Mouse (Mus musculus) myocyte (in vitro differentiated cells): Measurements from ENCODE around the gene Olfr263. TPM values are rescaled to one million over a fixed set of nuclear protein-coding genes. Genes with fewer than 3 reads are reported as not detected.

Source experiments
- H3K27me3 ChIP-seq: one replicate; pipeline ENCODE4 v1.6.1; 2011; ENCODE audit not compliant: control insufficient read depth, insufficient read depth, insufficient read length
- H3K36me3 ChIP-seq: one replicate; pipeline ENCODE4 v1.6.1; 2011; ENCODE audit not compliant: control insufficient read depth, insufficient read depth
- H3K4me2 ChIP-seq: one replicate; pipeline ENCODE4 v1.6.1; 2011; ENCODE audit warnings: low read depth, control low read depth
- H3K4me3 ChIP-seq: one replicate; pipeline ENCODE4 v1.5.1; 2011; ENCODE audit warnings: mild to moderate bottlenecking, control low read depth, moderate library complexity
- H3K79me2 ChIP-seq: one replicate; pipeline ENCODE4 v1.6.1; 2011; ENCODE audit not compliant: control insufficient read depth, insufficient read depth
- H3ac ChIP-seq: one replicate; pipeline ENCODE4 v1.6.1; 2011; ENCODE audit not compliant: control insufficient read depth, insufficient read length
- CEBPB ChIP-seq: IDR thresholded peaks from 2 replicates; pipeline ENCODE4 v1.6.1; 2011; ENCODE audit warnings: mild to moderate bottlenecking, moderate library complexity; ENCODE audit not compliant: poor library complexity, insufficient read depth, severe bottlenecking
- E2F4 ChIP-seq: IDR thresholded peaks from one replicate; pipeline ENCODE4 v1.6.1; 2011; ENCODE audit warnings: mild to moderate bottlenecking, control low read depth, moderate library complexity; ENCODE audit not compliant: insufficient read depth
- MAX ChIP-seq: IDR thresholded peaks from one replicate; pipeline ENCODE4 v1.6.1; 2011; ENCODE audit warnings: low read depth, mild to moderate bottlenecking, control low read depth
- MYOD1 ChIP-seq, 3 experiments: IDR thresholded peaks; one replicate each; pipeline ENCODE4 v1.6.1; 2011; ENCODE audit warnings: control low read depth in 2 of 3, low read depth in 2 of 3, mild to moderate bottlenecking in 2 of 3, moderate library complexity in 1 of 3; ENCODE audit not compliant: insufficient read length in 2 of 3, control insufficient read depth in 1 of 3
- MYOG ChIP-seq, 3 experiments: IDR thresholded peaks; one replicate each; pipeline ENCODE4 v1.6.1; 2011; ENCODE audit warnings: control low read depth in 2 of 3, low read depth in 2 of 3, mild to moderate bottlenecking in 2 of 3; ENCODE audit not compliant: insufficient read length in 2 of 3, control insufficient read depth in 1 of 3, insufficient read depth in 1 of 3
- POLR2A ChIP-seq: IDR thresholded peaks from one replicate; pipeline ENCODE4 v1.6.1; 2011; ENCODE audit warnings: low read depth, mild to moderate bottlenecking, control low read depth, moderate library complexity; ENCODE audit not compliant: insufficient read length
- POLR2AphosphoS2 ChIP-seq: IDR thresholded peaks from one replicate; pipeline ENCODE4 v1.6.1; 2011; ENCODE audit warnings: low read depth, control low read depth; ENCODE audit not compliant: insufficient read length
- REST ChIP-seq: IDR thresholded peaks from one replicate; pipeline ENCODE4 v1.6.1; 2011; ENCODE audit warnings: mild to moderate bottlenecking, control low read depth, moderate library complexity; ENCODE audit not compliant: insufficient read depth, insufficient read length
- SRF ChIP-seq: IDR thresholded peaks from one replicate; pipeline ENCODE4 v1.6.1; 2011; ENCODE audit warnings: low read depth; ENCODE audit not compliant: control insufficient read depth, insufficient read length
- TCF12 ChIP-seq: IDR thresholded peaks from one replicate; pipeline ENCODE4 v1.6.1; 2011; ENCODE audit warnings: mild to moderate bottlenecking, control low read depth; ENCODE audit not compliant: poor library complexity, insufficient read depth, severe bottlenecking
- TCF3 ChIP-seq: IDR thresholded peaks from one replicate; pipeline ENCODE4 v1.6.1; 2011; ENCODE audit warnings: low read depth, control low read depth; ENCODE audit not compliant: insufficient read length
- USF1 ChIP-seq: IDR thresholded peaks from one replicate; pipeline ENCODE4 v1.6.1; 2011; ENCODE audit warnings: low read depth, mild to moderate bottlenecking, control low read depth, moderate library complexity
- polyA plus RNA-seq: library from polyadenylated mRNA; unstranded; fragments of >200 nt; fragmentation: generic; extraction: Trizol; gene quantifications from one replicate; pipeline ENCODE4 v1.2.1, GENCODE M21; 2012; ENCODE audit warnings: missing spikeins

Olfr263 gene
- polyA plus RNA-seq, 1 experiment, result not detected

DNA sequence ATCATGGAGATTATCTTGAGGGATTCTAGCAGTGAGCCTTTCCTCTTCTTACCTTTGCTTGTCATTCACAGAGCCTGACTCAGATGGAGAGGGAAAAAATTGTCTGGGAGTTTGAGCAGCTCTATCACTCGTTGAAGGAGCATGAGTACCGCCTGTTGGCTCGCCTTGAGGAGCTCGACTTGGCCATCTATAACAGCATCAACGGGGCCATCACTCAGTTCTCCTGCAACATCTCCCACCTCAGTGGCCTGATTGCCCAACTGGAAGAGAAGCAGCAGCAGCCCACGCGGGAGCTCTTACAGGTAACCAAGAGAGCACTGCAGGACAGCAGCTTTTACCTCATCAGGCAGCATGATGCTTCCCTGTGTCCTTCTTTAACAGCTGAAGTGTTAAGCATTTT is 54.2 kb downstream of the Olfr263 start:
- TF ChIP-seq POLR2AphosphoS2 (no peak), TCF12 (no peak), CEBPB (no peak), MAX (no peak), SRF (no peak), USF1 (no peak), E2F4 (no peak), MYOG (IDR thresholded peaks at IDR 0.05; ENCODE audit: control insufficient read depth in 1 of 3, insufficient read depth in 1 of 3, insufficient read length in 2 of 3, low read depth in 2 of 3) (no peak), POLR2A (no peak)
- H3K4me3 ChIP-seq, result no peak overlapping the region
- no peak overlapping the region for H3ac ChIP-seq
- peaks cover 45% of the 10 kb centered on the region for H3K36me3 ChIP-seq
- H3K27me3 ChIP-seq, result no peaks in the 10 kb centered on the region
- no peak overlapping the region for H3K4me2 ChIP-seq
- H3K79me2 ChIP-seq, result peaks cover 51% of the 10 kb centered on the region

- no peak overlapping the region for H3K4me3 ChIP-seq
- no peaks in the 10 kb centered on the region for H3K27me3 ChIP-seq
- H3ac ChIP-seq, result no peak overlapping the region
- H3K79me2 ChIP-seq, result peaks cover 51% of the 10 kb centered on the region
- TF ChIP-seq SRF, result no peak
- TF ChIP-seq MYOG (IDR thresholded peaks at IDR 0.05; ENCODE audit: control insufficient read depth in 1 of 3, insufficient read depth in 1 of 3, insufficient read length in 2 of 3, low read depth in 2 of 3), result no peak
- no peak for TF ChIP-seq POLR2A
- TF ChIP-seq USF1, result no peak
- no peak for TF ChIP-seq TCF3
- TF ChIP-seq REST, result no peak
- no peak for TF ChIP-seq TCF12
- TF ChIP-seq CEBPB, result no peak
- TF ChIP-seq E2F4, result no peak
- TF ChIP-seq MYOD1 (IDR thresholded peaks at IDR 0.05; ENCODE audit: control insufficient read depth in 1 of 3, insufficient read length in 2 of 3, low read depth in 2 of 3), result no peak
- no peak for TF ChIP-seq POLR2AphosphoS2
- TF ChIP-seq MAX, result no peak
- no peak overlapping the region for H3K4me2 ChIP-seq
- peaks cover 59% of the 10 kb centered on the region for H3K36me3 ChIP-seq
These were observed 56.1 kb downstream of the Olfr263 start for GRCm38 (mm10) chr13:21185521-21185920.

Other genes starting within 250 kb of the Olfr263 start
- not detected for gene Olfr1370, start 54.7 kb upstream of the Olfr263 start, polyA plus RNA-seq
- not detected for gene Olfr1369-ps1, start 18.2 kb upstream of the Olfr263 start, polyA plus RNA-seq
- not detected for gene Olfr1368, start 16.2 kb downstream of the Olfr263 start, polyA plus RNA-seq
- 62.4 TPM for gene Trim27, start 49.8 kb downstream of the Olfr263 start, polyA plus RNA-seq
- gene Gpx5, start 163.1 kb downstream of the Olfr263 start, polyA plus RNA-seq, result not detected
- not detected for gene Gpx6, start 182.5 kb downstream of the Olfr263 start, polyA plus RNA-seq
- not detected for gene Olfr1367, start 217.3 kb downstream of the Olfr263 start, polyA plus RNA-seq
- 2.8 TPM for gene Zscan12, start 233.2 kb downstream of the Olfr263 start, polyA plus RNA-seq